Comparison of ENCODE assay signal across 9 mouse cellular contexts in the genomic region with DNA sequence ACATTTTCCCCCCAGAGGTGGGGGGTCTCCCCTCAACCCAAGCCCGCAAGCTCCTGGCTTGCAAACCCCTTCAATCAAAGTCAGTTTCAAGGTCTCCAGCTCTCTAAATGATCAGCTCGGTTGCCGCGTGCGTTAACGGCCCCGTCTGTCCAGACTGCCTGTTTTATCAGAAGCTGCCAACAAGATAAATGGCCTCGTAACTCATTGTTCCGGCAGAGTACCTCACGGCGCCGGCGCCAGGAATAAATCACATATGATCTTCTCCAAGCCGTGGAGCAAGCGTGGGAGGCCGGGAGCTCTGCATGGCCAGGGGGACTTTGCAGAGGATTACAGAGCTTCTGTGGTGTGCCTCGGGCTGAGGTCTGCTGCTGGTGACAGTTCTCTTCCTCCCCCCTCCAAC.
DNase-seq lines count a peak whose midpoint lies in the region; ATAC-seq and TF ChIP-seq lines count a peak whose summit lies in the region.
"Had no signal": no experiment of that assay in that cellular context is flagged by ENCODE, and none has a peak within 500 bp of the region (broad histone marks: within the 10 kb centered on the region; RNA-seq: fewer than 3 reads in every experiment).

No protein-coding gene starts in this region.

- TF ChIP-seq CTCF in kidney, postnatal 0 days (IDR thresholded peaks at IDR 0.05; ENCODE audit: low read depth): no peak

- no peak overlapping the region for H3K9ac ChIP-seq in kidney, postnatal 0 days (ENCODE audit: low read depth, low read length)
- peak overlapping the region; percentile 54 for H3K9ac ChIP-seq in stomach, embryonic 16.5 days (ENCODE audit: low read length)

- H3K4me3 ChIP-seq in kidney, postnatal 0 days (replicated peaks; ENCODE audit: low read depth, low read length): no peak overlapping the region
- H3K4me3 ChIP-seq in stomach, embryonic 16.5 days (replicated peaks; ENCODE audit: low read length): no peak overlapping the region
- H3K4me3 ChIP-seq: megakaryocyte, embryonic 14.5 days had no signal

- no peaks in the 10 kb centered on the region for H3K27me3 ChIP-seq in kidney, postnatal 0 days (ENCODE audit: insufficient read depth, low read length)
- H3K27me3 ChIP-seq in stomach, embryonic 16.5 days (ENCODE audit: control insufficient read depth, insufficient read depth, low read length): no peaks in the 10 kb centered on the region

- 0 out of 2 replicates have a peak, but pooled peaks have one; percentile 15 for ATAC-seq in kidney, postnatal 0 days (replicated peaks; ENCODE audit: low FRiP score, low read depth)
- no peak for ATAC-seq in stomach, embryonic 16.5 days (ENCODE audit: insufficient read depth, low FRiP score)

- peaks cover 8% of the 10 kb centered on the region for H3K4me1 ChIP-seq in kidney, postnatal 0 days (replicated peaks; ENCODE audit: insufficient read depth, low read length)
- H3K4me1 ChIP-seq in stomach, embryonic 16.5 days (ENCODE audit: control insufficient read depth, insufficient read depth, low read length): peaks cover 28% of the 10 kb centered on the region

- H3K36me3 ChIP-seq in kidney, postnatal 0 days (ENCODE audit: insufficient read depth, low read length): no peaks in the 10 kb centered on the region
- H3K36me3 ChIP-seq in stomach, embryonic 16.5 days (ENCODE audit: control insufficient read depth, insufficient read depth, low read length): no peaks in the 10 kb centered on the region

- 2% methylated on average over 17 of the region's 17 CpGs for WGBS in kidney, postnatal 0 days
- WGBS in stomach, embryonic 16.5 days: 3% methylated on average over 17 of the region's 17 CpGs

- H3K27ac ChIP-seq in kidney, postnatal 0 days: no peak overlapping the region
- no peak overlapping the region for H3K27ac ChIP-seq in stomach, embryonic 16.5 days (ENCODE audit: low read length)

- DNase-seq in cerebellum, postnatal 14 days: peak; percentile 69 to 74
- DNase-seq in cerebellum, adult 9-11 months: no peak
- DNase-seq in retina, postnatal 1 day: peak; percentile 65
- no peak for DNase-seq in retina, embryonic 14.5 days (ENCODE audit: low spot score)
- DNase-seq in kidney, postnatal 0 days (ENCODE audit: low spot score): peak; percentile 89
- DNase-seq in right cerebral cortex, postnatal 25 days: no peak
- DNase-seq in spleen, adult 12 weeks (ENCODE audit: low spot score): no peak

- 0 out of 2 replicates have a peak overlapping the region, but pooled peaks have one; percentile 1 for H3K4me2 ChIP-seq in kidney, postnatal 0 days (ENCODE audit: low read length)
- H3K4me2 ChIP-seq in stomach, embryonic 16.5 days (ENCODE audit: low read depth, low read length): peak overlapping the region; percentile 15; the same call in 1 of the 2 replicates

- no peaks in the 10 kb centered on the region for H3K9me3 ChIP-seq in kidney, postnatal 0 days (replicated peaks; ENCODE audit: low read length)
- no peaks in the 10 kb centered on the region for H3K9me3 ChIP-seq in stomach, embryonic 16.5 days (replicated peaks; ENCODE audit: control insufficient read depth, low read length)

Comparison
In these comparisons a context has a peak if more than half of its experiments do, and no peak if none do; other contexts are left out.
1. DNase-seq: peak in cerebellum, postnatal 14 days (2 of 2), retina, postnatal 1 day (single experiment) and kidney, postnatal 0 days (single experiment); none in cerebellum, adult 9-11 months (single experiment), retina, embryonic 14.5 days (single experiment), right cerebral cortex, postnatal 25 days (single experiment) and spleen, adult 12 weeks (single experiment).